Mouse (Mus musculus) cortical plate, adult 2 months (tissue): ENCODE results near the gene Ccdc92. TPM values are rescaled to one million over a fixed set of nuclear protein-coding genes. Genes with fewer than 3 reads are reported as not detected.

ENCODE experiments used
- H3K27ac ChIP-seq: fragments of 200-500 bp; 2 replicates; pipeline ENCODE4 v1.5.1; 2012; ENCODE audit warnings: low read length, control low read depth, inconsistent platforms; ENCODE audit not compliant: insufficient read depth
- H3K4me1 ChIP-seq: fragments of 200-500 bp; 2 replicates; pipeline ENCODE4 v1.6.1; 2011; ENCODE audit warnings: low read length; ENCODE audit not compliant: control insufficient read depth, insufficient read depth
- H3K4me3 ChIP-seq: fragments of 200-500 bp; 2 replicates; pipeline ENCODE4 v1.5.1; 2011; ENCODE audit warnings: mild to moderate bottlenecking, low read length, control low read depth; ENCODE audit not compliant: insufficient read depth
- CTCF ChIP-seq: fragments of 200-500 bp; IDR thresholded peaks from 2 replicates; pipeline ENCODE4 v1.5.1; 2011; ENCODE audit warnings: mild to moderate bottlenecking, control low read depth, low read length; ENCODE audit not compliant: insufficient read depth; ENCODE audit errors: extremely low read depth
- POLR2A ChIP-seq: fragments of 200-500 bp; IDR thresholded peaks from 2 replicates; pipeline ENCODE4 v1.6.1; 2011; ENCODE audit warnings: mild to moderate bottlenecking, low read length, control low read depth; ENCODE audit not compliant: insufficient read depth; ENCODE audit errors: extremely low read depth
- polyA plus RNA-seq: library from polyadenylated mRNA; depleted of rRNA; stranded (reverse); fragments of >200 nt; gene quantifications from 2 replicates; pipeline ENCODE4 v1.2.3, GENCODE M21; 2012

The Ccdc92 gene
- polyA plus RNA-seq, 1 experiment = 98.3 TPM

DNA sequence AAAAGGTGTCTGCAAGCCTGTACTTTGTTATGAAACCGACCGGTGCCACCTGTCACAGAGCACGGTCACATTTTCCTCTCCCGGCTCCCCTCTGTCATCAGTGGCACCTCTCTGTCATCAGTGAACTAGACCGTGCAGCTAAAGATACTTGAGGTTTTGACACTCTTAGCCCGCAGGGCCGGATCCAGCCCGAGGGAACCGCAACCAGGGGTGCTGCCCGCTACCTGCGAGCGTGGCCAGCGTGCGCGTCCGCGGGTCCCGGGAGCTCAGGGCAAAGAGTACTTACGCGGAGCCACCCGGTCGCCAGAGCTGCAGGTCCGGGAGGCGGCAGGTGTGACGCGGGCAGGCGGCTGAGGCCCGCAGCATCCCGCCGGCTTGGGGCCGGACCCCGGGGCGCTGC lies 761 bp downstream of the Ccdc92 start:
- Histone ChIP-seq H3K4me3 (peak overlapping the region; percentile 97), H3K4me1 (peaks cover 12% of the 10 kb centered on the region), H3K27ac (peak overlapping the region; percentile 97)
- TF ChIP-seq CTCF (no peak), POLR2A (no peak)

DNA sequence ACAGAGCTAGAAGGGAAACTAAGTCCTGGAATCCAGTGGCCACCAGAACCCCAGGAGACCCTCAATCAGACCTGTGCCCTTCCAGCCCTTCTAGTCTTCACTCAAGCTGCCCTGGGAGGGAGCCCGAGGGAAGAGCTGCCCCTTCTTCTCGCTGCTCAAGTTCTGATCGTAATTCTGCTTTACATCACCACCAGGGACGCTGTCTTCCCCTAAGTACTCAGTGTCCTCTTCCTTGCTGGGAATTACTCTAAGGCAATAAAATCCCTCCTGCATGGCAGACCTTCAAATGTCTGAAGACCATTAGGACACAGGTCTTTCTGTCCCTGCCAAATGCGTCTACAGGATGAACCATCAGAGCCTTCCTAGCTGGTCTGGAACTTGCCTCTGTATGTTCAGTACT lies 2.2 kb downstream of the Ccdc92 start:
- TF ChIP-seq POLR2A (no peak), CTCF (peak; percentile 68)
- no peak overlapping the region for H3K27ac ChIP-seq
- H3K4me1 ChIP-seq = peaks cover 12% of the 10 kb centered on the region
- peak overlapping the region; percentile 97 for H3K4me3 ChIP-seq

- TF ChIP-seq POLR2A = no peak
- no peak for TF ChIP-seq CTCF
- Histone ChIP-seq H3K27ac (no peak overlapping the region), H3K4me1 (peaks cover 8% of the 10 kb centered on the region), H3K4me3 (no peak overlapping the region)
Observed at GRCm38 (mm10) chr5:124854202-124854601, 8.0 kb downstream of the Ccdc92 start.

- Histone ChIP-seq H3K27ac (no peak overlapping the region), H3K4me1 (peaks cover 5% of the 10 kb centered on the region; the same call in 1 of the 2 replicates), H3K4me3 (no peak overlapping the region)
- no peak for TF ChIP-seq POLR2A
- TF ChIP-seq CTCF = no peak
Observed at GRCm38 (mm10) chr5:124853079-124853478, 9.1 kb downstream of the Ccdc92 start.

- Histone ChIP-seq H3K4me1 (peaks cover 7% of the 10 kb centered on the region; the same call in 1 of the 2 replicates), H3K4me3 (no peak overlapping the region), H3K27ac (no peak overlapping the region)
- no peak for TF ChIP-seq POLR2A
- TF ChIP-seq CTCF = no peak
Observed at GRCm38 (mm10) chr5:124852294-124852693, 9.9 kb downstream of the Ccdc92 start.

GRCm38 (mm10) chr5:124851572-124851971 lies 10.7 kb downstream of the Ccdc92 start:
- Histone ChIP-seq H3K27ac (no peak overlapping the region), H3K4me3 (no peak overlapping the region), H3K4me1 (peaks cover 11% of the 10 kb centered on the region)
- TF ChIP-seq POLR2A (no peak), CTCF (no peak)

- no peak overlapping the region for H3K4me3 ChIP-seq
- no peak overlapping the region for H3K27ac ChIP-seq
- H3K4me1 ChIP-seq = peaks cover 15% of the 10 kb centered on the region
- TF ChIP-seq POLR2A (no peak), CTCF (no peak)
Observed at GRCm38 (mm10) chr5:124848994-124849393, 13.2 kb downstream of the Ccdc92 start.

- Histone ChIP-seq H3K4me1 (peaks cover 11% of the 10 kb centered on the region), H3K4me3 (no peak overlapping the region), H3K27ac (no peak overlapping the region)
- no peak for TF ChIP-seq CTCF
- no peak for TF ChIP-seq POLR2A
Observed at GRCm38 (mm10) chr5:124847014-124847413, 15.2 kb downstream of the Ccdc92 start.

GRCm38 (mm10) chr5:124844929-124845328 lies 17.3 kb downstream of the Ccdc92 start:
- Histone ChIP-seq H3K4me1 (peaks cover 17% of the 10 kb centered on the region), H3K4me3 (no peak overlapping the region), H3K27ac (no peak overlapping the region)
- TF ChIP-seq POLR2A (no peak), CTCF (no peak)

- H3K4me1 ChIP-seq = peaks cover 17% of the 10 kb centered on the region
- TF ChIP-seq POLR2A = no peak
- TF ChIP-seq CTCF = no peak
- H3K27ac ChIP-seq = no peak overlapping the region
- H3K4me3 ChIP-seq = no peak overlapping the region
Observed at GRCm38 (mm10) chr5:124843386-124843785, 18.8 kb downstream of the Ccdc92 start.

GRCm38 (mm10) chr5:124840669-124841068 lies 21.6 kb downstream of the Ccdc92 start:
- Histone ChIP-seq H3K27ac (no peak overlapping the region), H3K4me3 (no peak overlapping the region), H3K4me1 (peaks cover 7% of the 10 kb centered on the region)
- TF ChIP-seq POLR2A (no peak), CTCF (no peak)

- Histone ChIP-seq H3K27ac (no peak overlapping the region), H3K4me3 (no peak overlapping the region), H3K4me1 (peaks cover 7% of the 10 kb centered on the region)
- no peak for TF ChIP-seq CTCF
Observed at GRCm38 (mm10) chr5:124840202-124840601, 22.0 kb downstream of the Ccdc92 start.
